Mouse (Mus musculus) megakaryocyte, adult 5-6 weeks (primary cell): Measurements from ENCODE around the gene Hist1h1b. TPM values are rescaled to one million over a fixed set of nuclear protein-coding genes. Genes with fewer than 3 reads are reported as not detected.
"Not testable (repeated sequence)": the region's sequence is repeated elsewhere in the genome, so short reads cannot be mapped to it uniquely, and the experiment has no call there.

Experiments used
- ATAC-seq: 2 replicates; pipeline ENCODE4 v1.8.0; 2016; ENCODE audit warnings: mild to moderate bottlenecking, inconsistent platforms; ENCODE audit not compliant: poor library complexity, severe bottlenecking
- total RNA-seq, 2 experiments: library from RNA; stranded (forward) in 1 of 2; stranded (reverse) in 1 of 2; fragments of 153-499, 151-499 nt in 1 of 2; fragments of 221-1000, 200-1000 nt in 1 of 2; gene quantifications; 2 replicates each; pipeline versions ENCODE4 v1.2.3 to v1.2.4; 2015 to 2017

Hist1h1b gene
- total RNA-seq (2015): 792 and 803 TPM in 2 replicates
- total RNA-seq (2017): 2,001 and 2,565 TPM in 2 replicates

DNA sequence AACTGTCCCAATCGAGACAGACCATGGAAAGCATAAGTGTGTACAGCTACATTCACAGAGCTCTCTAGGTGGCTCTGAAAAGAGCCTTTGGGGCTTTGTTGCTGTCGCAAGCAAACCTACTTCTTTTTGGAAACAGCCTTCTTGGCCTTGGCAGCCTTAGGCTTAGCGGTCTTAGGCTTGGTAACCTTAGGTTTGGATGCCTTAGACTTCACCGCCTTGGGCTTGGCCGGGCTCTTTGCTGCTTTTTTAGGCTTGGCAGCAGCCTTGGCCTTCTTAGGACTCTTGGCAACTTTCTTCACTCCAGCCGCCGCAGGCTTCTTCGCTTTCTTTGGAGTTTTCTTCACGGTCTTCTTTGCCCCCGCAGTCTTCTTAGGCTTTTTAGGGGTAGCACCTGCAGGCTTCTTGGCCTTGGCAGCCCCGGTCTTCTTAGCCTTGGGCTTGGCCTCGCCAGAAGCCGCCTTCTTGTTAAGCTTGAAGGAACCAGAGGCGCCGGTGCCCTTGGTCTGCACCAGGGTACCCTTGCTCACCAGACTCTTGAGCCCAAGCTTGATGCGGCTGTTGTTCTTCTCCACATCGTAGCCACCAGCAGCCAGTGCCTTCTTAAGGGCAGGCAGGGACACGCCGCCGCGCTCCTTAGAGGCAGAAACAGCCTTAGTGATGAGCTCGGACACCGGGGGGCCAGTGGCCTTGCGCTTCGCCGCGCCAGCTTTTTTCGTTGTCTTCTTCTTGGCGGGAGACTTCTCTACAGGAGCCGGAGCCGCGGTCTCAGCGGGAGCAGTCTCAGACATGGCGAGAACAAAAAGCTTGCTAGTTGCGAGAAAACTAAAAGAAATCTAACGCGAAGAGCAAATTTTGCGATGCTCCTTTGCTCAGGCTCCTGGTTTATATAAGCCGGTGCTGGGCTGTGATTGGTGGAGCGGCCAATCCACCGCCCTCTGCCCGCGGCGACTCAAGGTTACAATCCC lies at the start of gene Hist1h1b:
TSS of gene Hist1h1b (minus strand) at position 859 of the 965 bp plus-strand sequence.
- peak; percentile 45 for ATAC-seq

DNA sequence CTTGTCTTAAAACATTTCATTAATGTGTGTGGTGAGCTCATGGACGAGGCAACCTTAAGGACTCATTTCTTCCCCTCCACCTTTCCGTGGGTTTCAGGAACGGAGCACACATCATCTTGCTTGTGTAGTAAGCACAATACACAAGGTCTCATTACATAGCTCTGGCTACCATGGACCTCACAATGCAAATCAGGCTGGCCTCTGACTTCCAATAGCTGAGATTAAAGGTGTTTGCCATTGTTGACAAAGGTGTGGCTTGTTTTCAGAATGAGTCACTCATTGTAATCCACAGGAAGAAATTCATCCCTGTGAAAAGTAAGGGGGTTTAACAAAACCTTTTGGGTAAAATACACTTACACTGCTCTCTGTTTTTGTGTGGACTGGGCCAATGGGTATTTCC lies 48.1 kb upstream of the Hist1h1b start:
- ATAC-seq: no peak

DNA sequence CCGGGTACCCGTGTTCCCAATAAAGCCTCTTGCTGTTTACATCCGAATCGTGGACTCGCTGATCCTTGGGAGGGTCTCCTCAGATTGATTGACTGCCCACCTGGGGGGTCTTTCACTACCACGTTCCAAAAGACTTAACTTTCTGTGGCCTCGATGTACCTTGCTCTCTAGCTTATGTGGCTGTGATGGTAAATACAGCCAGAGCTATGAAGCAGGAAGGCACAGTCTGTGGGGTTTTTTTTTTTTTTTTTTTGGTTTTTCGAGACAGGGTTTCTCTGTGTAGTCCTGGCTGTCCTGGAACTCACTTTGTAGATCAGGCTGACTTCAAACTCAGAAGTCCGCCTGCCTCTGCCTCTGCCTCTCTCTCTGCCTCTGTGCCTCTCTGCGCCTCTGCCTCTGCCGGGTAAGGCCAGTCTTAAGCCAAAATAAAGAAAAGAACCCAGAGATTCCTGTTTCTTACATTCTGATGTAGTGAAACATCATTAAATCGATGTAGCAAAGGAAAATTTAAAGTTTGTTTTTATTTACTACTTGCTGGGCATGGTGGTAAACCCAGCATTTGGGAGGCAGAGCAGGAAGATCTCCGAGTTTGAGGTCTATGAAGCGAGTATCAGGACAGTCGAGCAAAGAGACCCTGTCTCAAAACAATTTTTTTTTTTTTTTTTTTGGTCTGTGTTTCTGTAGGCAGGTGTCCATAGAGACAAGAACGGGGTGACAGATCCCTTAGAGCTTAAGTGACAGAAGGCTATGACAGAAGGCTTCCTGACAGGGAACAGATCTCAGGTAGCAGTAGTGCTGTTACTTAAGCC lies 39.9 kb upstream of the Hist1h1b start:
- not testable (repeated sequence) for ATAC-seq

DNA sequence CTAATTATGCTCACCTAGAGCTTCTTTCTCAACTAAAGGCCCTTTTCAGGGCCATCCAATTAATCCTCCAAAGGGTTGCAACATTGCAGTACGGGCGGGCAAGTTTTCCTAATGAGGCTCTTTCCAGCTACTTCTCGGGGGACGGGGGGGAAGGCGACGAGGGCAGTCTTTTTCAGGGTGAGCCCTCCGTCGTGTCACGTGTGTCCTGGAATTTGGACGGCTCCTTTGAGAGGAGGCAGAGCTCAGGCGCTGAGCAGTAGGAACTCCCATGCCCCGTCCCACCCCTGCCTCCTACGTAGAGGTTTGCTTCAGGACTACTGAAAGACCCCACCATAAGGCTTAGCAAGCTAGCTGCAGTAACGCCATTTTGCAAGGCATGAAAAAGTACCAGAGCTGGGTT lies 31.7 kb upstream of the Hist1h1b start:
- ATAC-seq: peak; percentile 31

DNA sequence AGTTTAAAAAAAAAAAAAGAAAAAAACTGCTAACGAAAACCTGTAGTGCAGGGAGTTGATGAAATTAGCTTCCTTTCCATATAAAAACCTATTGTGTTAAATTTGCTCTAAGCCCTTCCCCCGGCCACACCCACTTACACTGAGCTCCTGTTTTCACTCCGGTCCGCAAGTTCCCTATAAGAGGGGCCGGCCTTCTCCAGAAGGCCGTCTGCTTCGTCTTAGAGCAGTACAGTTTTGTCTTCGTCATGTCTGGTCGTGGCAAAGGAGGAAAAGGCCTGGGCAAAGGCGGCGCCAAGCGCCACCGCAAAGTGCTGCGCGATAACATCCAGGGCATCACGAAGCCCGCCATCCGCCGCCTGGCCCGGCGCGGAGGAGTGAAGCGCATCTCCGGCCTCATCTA lies 31.1 kb upstream of the Hist1h1b start, which contains the start of gene Hist1h4m:
TSS of gene Hist1h4m (plus strand) at position 208 of the 400 bp plus-strand sequence.
- peak; percentile 64 for ATAC-seq

DNA sequence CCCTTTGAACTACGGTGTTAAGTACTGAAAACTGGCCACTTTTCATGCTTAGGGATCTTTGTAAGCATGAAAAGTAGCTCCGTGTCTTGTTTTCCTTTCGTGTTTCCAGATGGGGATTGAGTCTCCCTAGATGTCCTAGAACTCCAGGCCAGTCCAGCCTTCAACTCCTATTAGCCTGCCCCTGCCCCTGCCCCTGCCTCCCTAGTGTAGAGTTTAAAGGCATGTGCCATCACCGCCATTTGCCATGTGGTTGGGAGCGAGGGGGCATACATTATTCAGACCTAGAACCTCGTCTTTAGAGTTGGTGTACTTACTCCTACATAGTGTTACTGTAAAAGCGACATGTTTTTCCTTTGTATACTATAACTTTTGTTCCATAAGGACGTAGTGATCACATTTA lies 30.6 kb upstream of the Hist1h1b start:
- ATAC-seq: 0 out of 2 replicates have a peak, but pooled peaks have one; percentile 3

- ATAC-seq: peak; percentile 79
These were observed 29.6 kb upstream of the Hist1h1b start, which contains the start of the genes Hist1h2bq and Hist1h2ao for GRCm38 (mm10) chr13:21810073-21810472. TSS of gene Hist1h2bq (minus strand) at chr13:21810197. TSS of gene Hist1h2ao (plus strand) at chr13:21810465.

DNA sequence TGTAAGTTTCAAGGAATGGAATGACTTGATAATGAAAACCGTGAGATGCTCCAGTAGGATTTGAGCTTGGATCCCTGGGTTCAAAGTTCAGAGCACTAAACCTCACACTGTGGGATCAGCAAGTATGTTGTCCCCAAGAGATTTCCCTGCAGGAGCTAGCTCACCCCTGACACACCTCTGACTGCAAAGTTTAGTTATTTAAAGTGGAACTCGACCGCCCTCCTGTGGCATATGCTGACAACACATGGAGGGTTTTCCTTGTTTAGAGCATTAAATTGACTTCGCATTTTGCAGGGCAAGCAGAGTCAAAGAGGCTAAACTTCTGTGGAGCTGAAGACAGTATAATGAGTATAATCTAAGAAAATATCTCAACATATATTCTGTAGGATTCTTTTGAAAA lies 22.6 kb upstream of the Hist1h1b start:
- ATAC-seq: peak; percentile 96

DNA sequence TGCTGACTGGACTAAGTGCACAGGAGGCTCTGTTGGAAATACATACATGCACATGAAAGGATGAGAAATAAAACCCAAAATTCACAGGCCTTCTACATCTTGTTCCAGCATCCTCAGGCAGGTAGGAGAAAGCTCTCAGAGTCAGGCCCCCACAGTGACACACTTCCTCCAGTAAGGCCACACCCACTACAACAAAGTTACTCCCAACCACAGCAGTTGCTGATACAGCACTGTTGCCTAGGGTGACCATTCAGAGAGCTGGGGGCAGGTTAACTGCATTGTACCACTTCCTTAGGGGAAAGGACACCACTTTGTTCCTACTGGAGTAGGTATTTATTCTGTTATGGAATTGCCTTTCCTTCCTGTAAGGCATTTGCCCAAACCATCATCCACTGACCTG lies 16.7 kb upstream of the Hist1h1b start:
- ATAC-seq: peak; percentile 87

DNA sequence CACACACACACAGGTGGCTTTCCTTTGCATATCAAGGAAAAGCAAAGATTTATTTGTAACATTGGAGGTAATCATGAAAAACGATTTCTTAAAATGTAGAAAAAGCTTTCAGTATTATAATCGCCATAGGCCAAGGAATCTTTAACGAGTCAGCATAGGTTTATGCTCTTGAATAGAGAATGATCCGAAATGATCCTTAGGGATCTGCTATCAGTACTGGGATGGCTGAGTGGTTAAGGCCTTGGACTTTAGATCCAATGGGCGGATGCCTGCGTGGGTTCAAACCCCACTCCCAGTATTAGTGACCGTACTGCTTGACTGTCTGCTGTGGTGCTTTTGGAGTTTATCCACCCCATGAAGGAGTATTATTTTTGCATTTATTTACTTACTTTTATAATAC lies 15.2 kb upstream of the Hist1h1b start:
- ATAC-seq: no peak

DNA sequence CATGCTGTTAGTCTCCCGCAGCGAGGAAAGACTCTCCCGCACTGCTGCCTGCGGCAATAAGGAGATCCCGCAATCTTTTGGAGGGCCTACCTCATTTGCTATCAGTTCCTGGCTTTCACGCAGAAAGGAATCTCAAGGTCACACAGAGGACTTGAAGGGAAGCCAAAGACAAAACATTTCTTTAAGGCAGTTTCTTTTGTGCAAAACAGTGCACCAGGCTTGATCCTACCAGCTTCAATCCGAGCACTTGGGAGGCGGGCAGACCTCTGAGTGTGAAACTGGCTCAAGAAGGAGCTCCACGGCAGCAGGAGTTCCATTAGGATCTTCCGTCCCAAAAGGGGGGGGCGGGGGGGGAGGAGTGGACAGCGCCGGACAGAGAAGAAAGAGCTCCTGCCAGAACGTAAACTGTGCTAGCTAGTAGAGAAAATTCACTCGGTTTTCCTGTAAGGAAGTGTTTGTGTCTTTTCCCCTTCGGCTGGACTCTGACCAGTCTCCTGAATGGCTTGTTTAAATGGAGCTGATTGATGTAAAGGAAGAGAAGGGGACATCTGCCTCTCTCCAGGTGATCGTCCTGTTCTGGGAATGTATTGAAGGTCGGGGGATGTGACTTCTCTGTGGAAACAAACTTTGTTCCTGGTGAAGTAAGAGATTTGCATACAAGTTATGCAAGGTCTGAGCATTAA lies 10.3 kb upstream of the Hist1h1b start:
- ATAC-seq: no peak

GRCm38 (mm10) chr13:21789925-21790324 lies 9.5 kb upstream of the Hist1h1b start:
- ATAC-seq: no peak

DNA sequence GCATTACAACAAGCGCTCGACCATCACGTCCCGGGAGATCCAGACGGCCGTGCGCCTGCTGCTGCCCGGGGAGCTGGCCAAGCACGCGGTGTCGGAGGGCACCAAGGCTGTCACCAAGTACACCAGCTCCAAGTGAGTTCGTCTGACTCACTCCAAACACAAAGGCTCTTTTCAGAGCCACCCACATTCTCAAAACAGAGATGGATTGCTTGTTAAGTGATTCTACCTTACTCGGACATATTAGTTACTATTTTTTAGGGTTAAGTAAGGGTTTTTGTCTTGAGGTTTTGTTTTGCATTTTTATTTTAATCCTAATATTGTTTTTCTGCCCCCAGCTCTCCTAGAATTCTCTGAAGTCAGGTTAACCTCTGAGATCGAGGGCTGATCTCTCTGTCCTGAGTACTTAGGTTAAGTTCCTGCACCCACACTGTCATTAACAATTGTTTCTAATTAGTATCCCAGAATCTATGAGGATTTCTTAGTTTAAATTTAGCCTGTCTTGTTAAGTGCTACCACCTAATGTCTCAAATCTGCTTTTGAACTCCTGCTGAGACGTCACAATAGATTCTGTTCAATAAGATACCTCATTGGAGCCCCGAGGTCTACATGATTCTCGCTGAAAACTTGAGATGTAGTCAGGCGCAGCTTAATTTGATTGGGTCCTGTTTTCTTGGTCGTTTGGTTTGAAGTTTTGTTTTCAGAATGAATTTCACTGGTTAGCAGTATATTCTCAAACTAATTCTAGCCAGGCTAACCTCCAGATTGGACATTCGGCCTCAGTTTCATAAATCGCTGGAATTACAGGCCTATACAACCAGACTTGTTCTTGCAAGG lies 7.6 kb upstream of the Hist1h1b start:
- ATAC-seq: no peak

DNA sequence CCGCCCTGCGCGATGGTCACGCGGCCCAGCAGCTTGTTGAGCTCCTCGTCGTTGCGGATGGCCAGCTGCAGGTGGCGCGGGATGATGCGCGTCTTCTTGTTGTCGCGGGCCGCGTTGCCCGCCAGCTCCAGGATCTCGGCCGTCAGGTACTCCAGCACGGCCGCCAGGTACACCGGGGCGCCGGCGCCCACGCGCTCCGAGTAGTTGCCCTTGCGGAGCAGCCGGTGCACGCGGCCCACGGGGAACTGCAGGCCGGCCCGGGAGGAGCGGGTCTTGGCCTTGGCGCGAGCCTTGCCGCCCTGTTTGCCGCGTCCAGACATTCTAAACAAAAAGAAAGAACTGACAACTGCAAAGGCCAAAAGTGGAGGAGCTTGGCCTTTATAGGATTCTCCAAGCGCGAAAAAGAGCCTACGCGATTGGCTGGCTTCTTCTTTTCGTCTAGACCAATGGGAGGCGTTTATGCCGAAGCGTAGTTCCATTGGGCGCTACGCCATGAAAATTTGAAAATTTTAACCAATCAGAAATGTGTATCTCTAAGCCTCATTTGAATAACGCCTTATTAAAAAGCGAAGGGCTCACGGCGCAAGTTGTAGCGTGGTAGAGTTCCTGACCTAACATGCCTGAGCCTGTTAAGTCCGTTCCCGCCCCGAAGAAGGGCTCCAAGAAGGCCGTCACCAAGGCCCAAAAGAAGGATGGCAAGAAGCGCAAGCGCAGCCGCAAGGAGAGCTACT lies 6.6 kb upstream of the Hist1h1b start, which contains the start of the genes Hist1h2an and Hist1h2bp:
TSS of gene Hist1h2an (minus strand) at position 320 of the 731 bp plus-strand sequence.
TSS of gene Hist1h2bp (plus strand) at position 563 of the 731 bp plus-strand sequence.
- peak; percentile 90 for ATAC-seq

DNA sequence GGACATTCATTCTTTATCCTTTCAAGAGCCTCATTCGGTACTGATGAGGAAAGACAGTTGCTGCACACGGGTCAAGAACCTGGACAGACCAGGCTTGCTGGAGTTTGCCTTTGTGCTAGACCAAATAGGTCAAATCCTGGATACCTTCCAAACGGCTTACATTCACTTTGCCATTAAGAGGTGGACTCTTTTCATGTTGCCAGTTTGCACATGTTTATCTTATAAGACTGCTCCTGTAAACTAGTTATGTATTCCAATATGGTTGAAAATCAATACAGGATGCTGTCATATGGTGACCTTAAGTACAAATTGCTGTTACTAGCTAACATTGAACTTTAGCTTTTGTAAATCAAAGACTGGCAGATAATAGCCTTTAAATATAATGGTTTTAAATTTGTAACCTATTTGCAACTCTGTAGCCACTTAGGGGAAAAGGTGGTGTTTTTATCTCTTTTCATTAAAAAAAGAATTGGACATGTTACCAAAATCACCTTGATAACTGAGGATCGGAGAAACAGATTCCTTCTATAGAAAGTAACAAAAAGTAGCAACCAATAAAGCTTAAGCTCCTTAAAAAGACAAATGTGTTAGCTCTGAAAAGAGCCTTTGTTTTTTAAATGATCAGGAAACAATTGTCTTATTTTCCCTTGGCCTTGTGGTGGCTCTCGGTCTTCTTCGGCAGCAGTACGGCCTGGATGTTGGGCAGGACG lies 5.9 kb upstream of the Hist1h1b start:
- ATAC-seq: no peak

DNA sequence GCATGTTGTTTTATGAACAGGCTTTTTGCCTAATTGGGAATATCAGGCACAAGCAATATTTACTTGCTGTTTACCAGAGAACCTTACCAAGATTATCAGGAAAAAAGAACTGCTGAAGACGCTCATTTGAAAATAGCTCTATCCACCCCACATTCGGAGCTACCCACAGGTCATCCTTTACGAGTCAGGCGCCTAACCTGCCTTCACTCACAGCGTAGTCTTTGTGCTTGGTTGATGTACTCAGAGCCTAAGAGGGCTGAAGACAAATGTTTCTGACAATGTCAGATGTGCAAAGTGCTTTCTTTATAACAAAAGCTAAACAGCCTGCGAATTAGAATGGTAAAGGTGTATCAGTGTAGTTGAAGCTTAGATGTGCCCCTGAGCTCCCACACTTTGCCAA lies 3.9 kb upstream of the Hist1h1b start:
- no peak for ATAC-seq

GRCm38 (mm10) chr13:21783734-21784161 lies 3.3 kb upstream of the Hist1h1b start:
- no peak for ATAC-seq

DNA sequence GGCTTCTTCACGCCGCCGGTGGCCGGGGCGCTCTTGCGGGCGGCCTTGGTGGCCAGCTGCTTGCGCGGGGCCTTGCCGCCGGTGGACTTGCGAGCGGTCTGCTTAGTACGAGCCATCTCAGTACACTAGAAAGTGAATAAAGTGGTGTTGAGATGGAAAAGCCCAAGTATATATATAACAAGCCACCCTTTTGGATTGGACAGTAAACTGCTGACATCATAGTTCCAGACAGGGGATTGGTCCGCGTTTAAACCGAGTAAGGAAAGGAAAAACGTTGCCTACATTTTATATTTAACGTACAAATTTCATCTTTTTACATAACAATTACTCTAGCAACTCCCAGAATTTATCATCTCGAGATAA lies 2.8 kb upstream of the Hist1h1b start, which contains the start of gene Hist1h3i:
TSS of gene Hist1h3i (minus strand) at position 116 of the 363 bp plus-strand sequence.
- ATAC-seq: peak; percentile 44
